Mouse (Mus musculus) olfactory bulb, adult 2 months (tissue): ENCODE results near the gene Man1c1. TPM values are rescaled to one million over a fixed set of nuclear protein-coding genes. Genes with fewer than 3 reads are reported as not detected.

ENCODE experiments used
- H3K27ac ChIP-seq: fragments of 200-500 bp; 2 replicates; pipeline ENCODE4 v1.5.1; 2012; ENCODE audit warnings: low read depth, low read length; ENCODE audit not compliant: insufficient read depth
- H3K4me1 ChIP-seq: fragments of 200-500 bp; 2 replicates; pipeline ENCODE4 v1.6.1; 2012; ENCODE audit warnings: low read length; ENCODE audit not compliant: control insufficient read depth, insufficient read depth
- H3K4me3 ChIP-seq: fragments of 200-500 bp; 2 replicates; pipeline ENCODE4 v1.5.1; 2012; ENCODE audit warnings: mild to moderate bottlenecking, low read depth, low read length, moderate library complexity; ENCODE audit not compliant: insufficient read depth
- CTCF ChIP-seq: fragments of 200-500 bp; IDR thresholded peaks from 2 replicates; pipeline ENCODE4 v1.5.1; 2012; ENCODE audit warnings: low read depth, mild to moderate bottlenecking, low read length, moderate library complexity; ENCODE audit not compliant: insufficient read depth
- POLR2A ChIP-seq: fragments of 200-500 bp; IDR thresholded peaks from 2 replicates; pipeline ENCODE4 v1.6.1; 2012; ENCODE audit warnings: mild to moderate bottlenecking, low read depth, low read length, moderate library complexity; ENCODE audit not compliant: insufficient read depth
- WGBS: fragments of 180-500 bp; shearing (Covaris S2); methylation state at CpG from one replicate; pipeline ENCODE4 v1.1.7; 2018; 5-methylcytosine and 5-hydroxymethylcytosine counted together
- polyA plus RNA-seq: library from polyadenylated mRNA; stranded (reverse); fragments of >200 nt; gene quantifications from 2 replicates; pipeline ENCODE4 v1.2.4, GENCODE M21; 2012; ENCODE audit warnings: low replicate concordance; ENCODE audit not compliant: missing spikeins, insufficient read depth, insufficient read length

Gene Man1c1
- polyA plus RNA-seq, 1 experiment: not detected

GRCm38 (mm10) chr4:134743881-134744633, 40.0 kb upstream of the Man1c1 start:
- WGBS: 80% methylated on average over 16 of the region's 16 CpGs
- Histone ChIP-seq H3K4me1 (peaks cover 15% of the 10 kb centered on the region; the same call in 1 of the 2 replicates), H3K4me3 (no peak overlapping the region), H3K27ac (no peak overlapping the region)
- TF ChIP-seq CTCF: no peak
- no peak for TF ChIP-seq POLR2A

DNA sequence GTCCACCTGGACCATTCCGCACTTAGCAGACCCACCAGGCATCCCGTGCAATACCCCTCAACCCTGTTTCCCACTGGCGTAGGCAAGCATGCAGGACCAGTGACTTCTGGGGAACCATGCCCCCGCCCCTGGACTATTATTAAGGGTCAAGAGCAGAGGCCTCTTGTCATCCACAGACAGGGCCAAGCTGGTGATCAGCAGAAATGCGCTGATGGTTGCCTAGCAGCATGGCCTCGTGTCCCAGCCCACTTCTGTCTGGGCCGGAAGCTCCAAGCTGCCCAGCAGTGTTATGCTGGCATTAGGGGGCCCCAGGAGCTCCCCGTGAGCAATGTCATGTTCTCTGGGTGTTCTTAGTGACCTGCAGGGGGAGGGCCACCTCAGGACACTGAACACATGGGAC, 37.9 kb upstream of the Man1c1 start:
- no peak overlapping the region for H3K27ac ChIP-seq
- H3K4me3 ChIP-seq: no peak overlapping the region
- WGBS: 88% methylated on average over 8 of the region's 8 CpGs
- peaks cover 18% of the 10 kb centered on the region; the same call in 1 of the 2 replicates for H3K4me1 ChIP-seq
- TF ChIP-seq CTCF (no peak), POLR2A (no peak)

DNA sequence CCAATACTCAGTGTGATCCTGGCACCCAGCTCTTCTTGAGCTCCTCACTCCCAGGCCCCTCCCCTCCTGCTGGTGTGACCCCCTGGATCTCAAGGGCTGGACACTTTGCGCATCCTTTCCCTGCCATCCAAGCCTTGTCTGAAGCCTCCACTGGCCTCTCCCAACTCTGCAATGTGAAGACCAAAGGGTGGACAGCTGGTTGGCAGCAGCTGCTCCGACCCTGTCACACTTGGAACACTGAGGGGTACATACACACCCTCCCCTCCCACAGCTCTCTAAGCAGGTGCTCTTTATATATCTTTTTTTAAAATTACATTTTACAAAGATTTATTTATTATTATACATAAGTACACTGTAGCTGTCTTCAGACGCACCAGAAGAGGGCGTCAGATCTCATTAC, 36.1 kb upstream of the Man1c1 start:
- Histone ChIP-seq H3K4me1 (peaks cover 9% of the 10 kb centered on the region), H3K27ac (no peak overlapping the region), H3K4me3 (no peak overlapping the region)
- TF ChIP-seq POLR2A (no peak), CTCF (no peak)
- WGBS: 96% methylated on average over 4 of the region's 4 CpGs

DNA sequence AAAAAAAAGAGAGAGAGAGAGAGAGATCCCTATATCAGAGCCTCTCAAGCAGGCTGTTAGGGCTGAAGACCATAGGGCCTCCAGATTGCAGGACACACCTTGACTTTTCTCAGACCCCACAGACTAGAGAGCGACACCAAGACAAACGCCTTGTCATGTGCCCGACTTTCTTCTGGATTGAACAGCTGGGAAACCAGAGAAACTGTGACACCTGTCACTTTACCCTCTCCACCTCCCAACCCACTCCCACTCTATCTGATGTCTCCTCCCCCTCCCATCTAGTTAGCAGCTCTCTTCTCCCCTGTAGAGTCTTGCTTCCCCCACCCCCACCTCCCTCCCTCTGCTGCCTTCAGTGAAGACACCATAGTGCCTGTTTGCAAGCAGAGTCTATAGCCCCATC, 35.4 kb upstream of the Man1c1 start:
- H3K4me3 ChIP-seq: no peak overlapping the region
- 94% methylated on average over 3 of the region's 3 CpGs for WGBS
- TF ChIP-seq CTCF (no peak), POLR2A (no peak)

DNA sequence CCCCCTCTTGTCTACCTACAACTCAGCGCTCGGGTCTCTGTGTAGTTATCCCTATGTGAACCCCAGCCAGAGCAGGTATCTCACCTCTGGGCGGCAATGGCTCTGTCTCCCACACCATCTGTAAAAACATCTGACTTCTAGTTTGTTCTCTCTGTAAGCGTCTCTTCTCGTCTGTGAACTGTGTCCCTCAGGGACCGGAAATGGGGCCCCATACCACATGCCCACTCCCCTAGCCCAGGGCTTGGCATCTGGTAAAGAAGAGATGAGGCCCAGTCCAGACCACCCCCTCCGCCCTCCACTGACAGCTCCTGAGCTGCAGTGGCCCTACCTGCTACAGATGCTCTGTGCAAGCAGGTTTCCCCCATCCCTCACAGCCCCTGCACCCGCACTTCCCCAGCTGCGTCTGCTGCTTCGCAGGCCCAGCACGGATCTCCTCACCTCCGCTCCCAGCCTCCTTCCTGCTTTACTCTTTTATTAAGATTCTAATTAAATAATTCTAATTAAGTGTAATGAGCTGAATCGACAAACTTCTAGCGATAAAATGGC, 33.3 kb upstream of the Man1c1 start:
- TF ChIP-seq POLR2A (no peak), CTCF (no peak)
- Histone ChIP-seq H3K27ac (no peak overlapping the region), H3K4me1 (peaks cover 10% of the 10 kb centered on the region), H3K4me3 (no peak overlapping the region)
- WGBS: 64% methylated on average over 14 of the region's 14 CpGs

More for the DNA sequence above, 35.4 kb upstream of the Man1c1 start:
- Histone ChIP-seq H3K27ac (no peak overlapping the region), H3K4me1 (peaks cover 10% of the 10 kb centered on the region)

DNA sequence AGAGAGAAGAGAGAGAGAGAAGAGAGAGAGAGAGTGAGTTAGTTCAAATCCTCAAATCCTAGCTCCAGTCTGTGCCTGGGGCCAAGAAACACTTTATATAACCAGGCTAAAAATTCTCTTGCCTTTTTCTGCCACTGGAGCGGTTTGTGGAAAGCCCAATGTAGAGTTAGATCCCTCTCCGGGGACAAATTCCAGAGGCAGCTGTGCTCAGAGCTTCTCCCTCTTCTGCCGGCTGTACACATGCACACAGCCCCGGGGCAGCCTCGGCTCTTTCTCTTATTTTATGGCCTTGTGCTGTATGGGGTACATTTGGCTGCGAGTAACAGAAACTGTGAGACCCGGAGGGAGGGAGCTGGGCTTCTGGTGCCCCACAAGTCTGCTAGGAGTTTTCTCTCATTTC, 32.1 kb upstream of the Man1c1 start:
- Histone ChIP-seq H3K4me1 (peaks cover 10% of the 10 kb centered on the region), H3K4me3 (no peak overlapping the region), H3K27ac (no peak overlapping the region)
- TF ChIP-seq CTCF: no peak
- TF ChIP-seq POLR2A: no peak
- WGBS: 49% methylated on average over 7 of the region's 7 CpGs

DNA sequence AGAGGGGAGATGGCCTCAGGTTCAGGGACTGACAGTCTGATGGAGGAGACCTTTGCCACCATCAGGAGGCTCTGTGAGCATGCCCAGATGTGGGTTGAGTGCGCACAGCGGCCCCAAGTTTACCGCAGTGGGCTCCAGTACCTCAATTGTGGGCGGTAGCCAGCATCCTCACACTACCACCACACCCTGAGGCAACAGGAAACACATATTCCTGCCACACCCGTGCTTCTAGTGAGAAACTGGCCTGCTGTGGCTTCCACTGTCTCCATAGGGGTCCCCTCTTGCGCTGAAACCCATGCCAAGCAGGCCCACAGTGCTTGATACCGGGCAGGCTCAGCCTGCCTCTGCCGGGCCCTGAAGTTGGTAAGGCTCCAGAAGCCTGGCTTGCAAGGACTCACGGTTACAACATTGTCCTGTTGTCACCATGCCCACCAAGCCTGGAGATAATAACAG, 30.6 kb upstream of the Man1c1 start:
- H3K4me3 ChIP-seq: no peak overlapping the region
- H3K4me1 ChIP-seq: peaks cover 14% of the 10 kb centered on the region
- no peak overlapping the region for H3K27ac ChIP-seq
- TF ChIP-seq CTCF (no peak), POLR2A (no peak)
- 74% methylated on average over 9 of the region's 9 CpGs for WGBS

DNA sequence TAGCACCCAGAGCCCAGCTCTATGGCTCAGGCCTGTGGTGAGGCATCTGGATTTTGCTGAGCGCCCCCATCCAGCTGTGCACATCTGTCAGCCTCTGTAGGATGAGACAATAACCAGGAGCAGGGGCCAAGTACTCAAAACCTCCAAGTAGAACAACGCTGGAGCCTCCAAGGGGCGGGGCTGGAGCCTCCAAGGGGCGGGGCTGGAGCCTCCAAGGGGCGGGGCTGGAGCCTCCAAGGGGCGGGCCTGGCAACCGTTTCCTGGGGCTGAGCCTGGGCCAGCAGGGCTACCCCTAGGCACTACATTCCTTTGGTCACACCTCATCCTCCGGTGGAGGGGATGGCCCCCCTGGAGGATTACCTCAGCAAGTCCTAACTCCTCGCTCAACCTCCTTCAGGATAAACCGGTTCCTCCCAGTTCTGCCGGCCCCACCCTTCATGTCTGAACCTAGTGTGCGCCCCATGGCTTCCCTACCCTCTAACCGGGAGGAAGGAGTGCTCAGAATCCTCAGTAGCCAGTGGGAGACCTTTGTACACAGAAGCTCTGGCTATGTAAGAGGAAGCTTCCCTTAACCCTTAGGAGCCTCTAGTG, 30.0 kb upstream of the Man1c1 start:
- H3K27ac ChIP-seq: no peak overlapping the region
- 25% methylated on average over 13 of the region's 13 CpGs for WGBS
- TF ChIP-seq CTCF: no peak
- TF ChIP-seq POLR2A: no peak

GRCm38 (mm10) chr4:134733371-134733770, 29.3 kb upstream of the Man1c1 start:
- WGBS: 65% methylated on average over 9 of the region's 9 CpGs
- no peak overlapping the region for H3K27ac ChIP-seq
- TF ChIP-seq POLR2A (no peak), CTCF (no peak)
- peaks cover 14% of the 10 kb centered on the region for H3K4me1 ChIP-seq
- H3K4me3 ChIP-seq: no peak overlapping the region

More for the DNA sequence above, 30.0 kb upstream of the Man1c1 start:
- Histone ChIP-seq H3K4me1 (peaks cover 14% of the 10 kb centered on the region), H3K4me3 (no peak overlapping the region)
